Mouse (Mus musculus) liver (tissue): ENCODE data around the gene Donson.
"Not testable (repeated sequence)": the region's sequence is repeated elsewhere in the genome, so short reads cannot be mapped to it uniquely, and the experiment has no call there.

Experiments used
- DNase-seq: peaks from one replicate; pipeline ENCODE4 v3.0.0-alpha.2; 2020; ENCODE audit warnings: mixed read lengths

Donson gene

GRCm38 (mm10) chr16:91688023-91688618 is 449 bp downstream of the Donson start:
- peak; percentile 52 for DNase-seq

GRCm38 (mm10) chr16:91686369-91686768 is 2.2 kb downstream of the Donson start:
- no peak for DNase-seq

GRCm38 (mm10) chr16:91685526-91685925 is 3.0 kb downstream of the Donson start:
- no peak for DNase-seq

GRCm38 (mm10) chr16:91680656-91681055 is 7.9 kb downstream of the Donson start:
- DNase-seq = no peak

GRCm38 (mm10) chr16:91678147-91678911 is 10.2 kb downstream of the Donson start:
- DNase-seq = no peak

GRCm38 (mm10) chr16:91674500-91674899 is 14.1 kb downstream of the Donson start:
- DNase-seq = no peak

GRCm38 (mm10) chr16:91663795-91664194 is 24.8 kb downstream of the Donson start:
- no peak for DNase-seq

GRCm38 (mm10) chr16:91662336-91662735 is 26.2 kb downstream of the Donson start:
- no peak for DNase-seq

GRCm38 (mm10) chr16:91661397-91661796 is 27.2 kb downstream of the Donson start:
- no peak for DNase-seq

- no peak for DNase-seq
These were observed 28.8 kb downstream of the Donson start for GRCm38 (mm10) chr16:91659798-91660197.

- DNase-seq = no peak
These were observed 30.1 kb downstream of the Donson start for GRCm38 (mm10) chr16:91658471-91658870.

GRCm38 (mm10) chr16:91657285-91657684 is 31.3 kb downstream of the Donson start:
- DNase-seq = no peak

GRCm38 (mm10) chr16:91655285-91655684 is 33.3 kb downstream of the Donson start:
- no peak for DNase-seq

- no peak for DNase-seq
These were observed 36.4 kb downstream of the Donson start for GRCm38 (mm10) chr16:91652191-91652590.

GRCm38 (mm10) chr16:91649781-91650180 is 38.8 kb downstream of the Donson start:
- no peak for DNase-seq

- no peak for DNase-seq
These were observed 39.3 kb downstream of the Donson start for GRCm38 (mm10) chr16:91649246-91649645.

GRCm38 (mm10) chr16:91648220-91648550 is 40.4 kb downstream of the Donson start:
- DNase-seq = peak; percentile 91

- peak; percentile 97 for DNase-seq
These were observed 40.9 kb downstream of the Donson start, which contains the start of gene Son for GRCm38 (mm10) chr16:91647461-91648219. TSS of gene Son (plus strand) at chr16:91647506.

GRCm38 (mm10) chr16:91646681-91647419 is 41.7 kb downstream of the Donson start, which contains the start of gene Gart:
TSS of gene Gart (minus strand) at chr16:91646952.
- DNase-seq = peak; percentile 97

GRCm38 (mm10) chr16:91645995-91646602 is 42.5 kb downstream of the Donson start:
- DNase-seq = peak; percentile 47

GRCm38 (mm10) chr16:91645420-91645819 is 43.1 kb downstream of the Donson start:
- DNase-seq = not testable (repeated sequence)

GRCm38 (mm10) chr16:91644901-91645300 is 43.7 kb downstream of the Donson start:
- no peak for DNase-seq
